Mouse (Mus musculus) layer of hippocampus, adult 8-10 months (tissue): ENCODE results near the gene Tex13b. TPM values are rescaled to one million over a fixed set of nuclear protein-coding genes. Genes with fewer than 3 reads are reported as not detected.
"Not testable (repeated sequence)": the region's sequence is repeated elsewhere in the genome, so short reads cannot be mapped to it uniquely, and the experiment has no call there.

Experiments used
- DNase-seq, 2 experiments: peaks; one replicate each; pipeline ENCODE4 v3.0.0; 2022; ENCODE audit warnings: low spot score in 2 of 2
- total RNA-seq, 4 experiments: library from RNA; stranded (reverse); gene quantifications; 2 replicates each; pipeline ENCODE4 v1.2.4; 2022

Tex13b gene
- total RNA-seq = not detected

- no peak for DNase-seq
Measured at GRCm38 (mm10) chrX:140813312-140814006, at the start of gene Tex13b. Gene Tex13b (minus strand): TSS chrX:140813433.

- no peak for DNase-seq
Measured at GRCm38 (mm10) chrX:140862760-140863159, 49.5 kb upstream of the Tex13b start.

- no peak for DNase-seq
Measured at GRCm38 (mm10) chrX:140857445-140857844, 44.2 kb upstream of the Tex13b start.

GRCm38 (mm10) chrX:140857040-140857439, 43.8 kb upstream of the Tex13b start:
- DNase-seq = not testable (repeated sequence)

- no peak for DNase-seq
Measured at GRCm38 (mm10) chrX:140854561-140854960, 41.3 kb upstream of the Tex13b start.

- not testable (repeated sequence) for DNase-seq
Measured at GRCm38 (mm10) chrX:140845401-140845800, 32.2 kb upstream of the Tex13b start.

- no peak for DNase-seq
Measured at GRCm38 (mm10) chrX:140839887-140840286, 26.7 kb upstream of the Tex13b start.

- DNase-seq = no peak
Measured at GRCm38 (mm10) chrX:140838077-140838476, 24.8 kb upstream of the Tex13b start.

GRCm38 (mm10) chrX:140831706-140832105, 18.5 kb upstream of the Tex13b start:
- DNase-seq = no peak

GRCm38 (mm10) chrX:140822295-140822694, 9.1 kb upstream of the Tex13b start:
- DNase-seq = no peak

- no peak for DNase-seq
Measured at GRCm38 (mm10) chrX:140805340-140805739, 7.9 kb downstream of the Tex13b start.

- DNase-seq = no peak
Measured at GRCm38 (mm10) chrX:140769794-140770193, 43.4 kb downstream of the Tex13b start.

Other genes with a start within 250 kb of the Tex13b start
- 100 to 1,000 TPM in 2 of 4 experiments, 10 to 100 TPM in 2; 79.8 to 114 (median 91.7) TPM for gene Tsc22d3, start 212.8 kb downstream of the Tex13b start, total RNA-seq
- gene Mid2, start 148.8 kb downstream of the Tex13b start, total RNA-seq = 10 to 100 TPM; 20.8 to 26.3 (median 23.6) TPM
- not detected for gene Vsig1, start 94.2 kb upstream of the Tex13b start, total RNA-seq
- 10 to 100 TPM; 18.1 to 21.8 (median 18.8) TPM for gene Psmd10, start 143.3 kb upstream of the Tex13b start, total RNA-seq
- gene Atg4a, start 143.5 kb upstream of the Tex13b start, total RNA-seq = 10 to 100 TPM in 1 of 4 experiments, 1 to 10 TPM in 3; 7.6 to 13.0 (median 8.6) TPM